Mouse (Mus musculus): ENCODE results near the gene Igf2bp2. TPM values are rescaled to one million over a fixed set of nuclear protein-coding genes. Genes with fewer than 3 reads are reported as not detected.

The Igf2bp2 gene
- polyA plus RNA-seq, 1 experiment: 3.0 TPM

GRCm38 (mm10) chr16:22085411-22085810 is 77.7 kb downstream of the Igf2bp2 start:
- TF ChIP-seq POLR2A (IDR thresholded peaks at IDR 0.05; ENCODE audit: borderline replicate concordance, control insufficient read depth, low read depth, low read length): no peak

GRCm38 (mm10) chr16:22080125-22080710 is 82.9 kb downstream of the Igf2bp2 start:
- TF ChIP-seq CTCF (IDR thresholded peaks at IDR 0.05; ENCODE audit: control insufficient read depth, insufficient read depth, low read length): no peak
- no peak for TF ChIP-seq POLR2A (IDR thresholded peaks at IDR 0.05; ENCODE audit: borderline replicate concordance, control insufficient read depth, low read depth, low read length)
- Histone ChIP-seq H3K27ac (ENCODE audit: control insufficient read depth, insufficient read depth, low read depth, low read length, poor library complexity) (no peak overlapping the region), H3K4me1 (ENCODE audit: control insufficient read depth, insufficient read depth, low read length) (no peaks in the 10 kb centered on the region), H3K4me3 (replicated peaks; ENCODE audit: control insufficient read depth, low read depth, low read length) (no peak overlapping the region)
- 68% methylated on average over 12 of the region's 12 CpGs for WGBS

More at GRCm38 (mm10) chr16:22085411-22085810, 77.7 kb downstream of the Igf2bp2 start:
- H3K27ac ChIP-seq (ENCODE audit: control insufficient read depth, insufficient read depth, low read depth, low read length, poor library complexity): no peak overlapping the region
- no peak overlapping the region for H3K4me3 ChIP-seq (replicated peaks; ENCODE audit: control insufficient read depth, low read depth, low read length)
- H3K4me1 ChIP-seq (ENCODE audit: control insufficient read depth, insufficient read depth, low read length): no peaks in the 10 kb centered on the region
- WGBS: 84% methylated on average over 4 of the region's 4 CpGs

GRCm38 (mm10) chr16:22076620-22076941 is 86.5 kb downstream of the Igf2bp2 start:
- 35% methylated on average over 4 of the region's 4 CpGs for WGBS
- H3K4me1 ChIP-seq (ENCODE audit: control insufficient read depth, insufficient read depth, low read length): no peaks in the 10 kb centered on the region; the same call in 1 of the 2 replicates
- no peak overlapping the region for H3K4me3 ChIP-seq (replicated peaks; ENCODE audit: control insufficient read depth, low read depth, low read length)
- TF ChIP-seq CTCF (IDR thresholded peaks at IDR 0.05; ENCODE audit: control insufficient read depth, insufficient read depth, low read length) (no peak), POLR2A (IDR thresholded peaks at IDR 0.05; ENCODE audit: borderline replicate concordance, control insufficient read depth, low read depth, low read length) (no peak)
- H3K27ac ChIP-seq (ENCODE audit: control insufficient read depth, insufficient read depth, low read depth, low read length, poor library complexity): no peak overlapping the region

- no peak overlapping the region for H3K4me3 ChIP-seq (replicated peaks; ENCODE audit: control insufficient read depth, low read depth, low read length)
- H3K27ac ChIP-seq (ENCODE audit: control insufficient read depth, insufficient read depth, low read depth, low read length, poor library complexity): no peak overlapping the region
- TF ChIP-seq POLR2A (IDR thresholded peaks at IDR 0.05; ENCODE audit: borderline replicate concordance, control insufficient read depth, low read depth, low read length): no peak
- TF ChIP-seq CTCF (IDR thresholded peaks at IDR 0.05; ENCODE audit: control insufficient read depth, insufficient read depth, low read length): no peak
- no peaks in the 10 kb centered on the region; the same call in 1 of the 2 replicates for H3K4me1 ChIP-seq (ENCODE audit: control insufficient read depth, insufficient read depth, low read length)
- 40% methylated on average over 5 of the region's 5 CpGs for WGBS
These were observed 87.1 kb downstream of the Igf2bp2 start for GRCm38 (mm10) chr16:22075829-22076619.

GRCm38 (mm10) chr16:22075067-22075466 is 88.0 kb downstream of the Igf2bp2 start:
- WGBS: 72% methylated on average over 6 of the region's 6 CpGs
- TF ChIP-seq CTCF (IDR thresholded peaks at IDR 0.05; ENCODE audit: control insufficient read depth, insufficient read depth, low read length) (no peak), POLR2A (IDR thresholded peaks at IDR 0.05; ENCODE audit: borderline replicate concordance, control insufficient read depth, low read depth, low read length) (no peak)

GRCm38 (mm10) chr16:22071361-22071760 is 91.7 kb downstream of the Igf2bp2 start:
- no peak overlapping the region for H3K4me3 ChIP-seq (replicated peaks; ENCODE audit: control insufficient read depth, low read depth, low read length)
- H3K4me1 ChIP-seq (ENCODE audit: control insufficient read depth, insufficient read depth, low read length): no peaks in the 10 kb centered on the region; the same call in 1 of the 2 replicates
- 73% methylated on average over 7 of the region's 7 CpGs for WGBS
- no peak for TF ChIP-seq POLR2A (IDR thresholded peaks at IDR 0.05; ENCODE audit: borderline replicate concordance, control insufficient read depth, low read depth, low read length)
- TF ChIP-seq CTCF (IDR thresholded peaks at IDR 0.05; ENCODE audit: control insufficient read depth, insufficient read depth, low read length): peak; percentile 22; the same call in 1 of the 2 replicates
- no peak overlapping the region for H3K27ac ChIP-seq (ENCODE audit: control insufficient read depth, insufficient read depth, low read depth, low read length, poor library complexity)

More at GRCm38 (mm10) chr16:22075067-22075466, 88.0 kb downstream of the Igf2bp2 start:
- no peaks in the 10 kb centered on the region; the same call in 1 of the 2 replicates for H3K4me1 ChIP-seq (ENCODE audit: control insufficient read depth, insufficient read depth, low read length)
- H3K4me3 ChIP-seq (replicated peaks; ENCODE audit: control insufficient read depth, low read depth, low read length): no peak overlapping the region
- no peak overlapping the region for H3K27ac ChIP-seq (ENCODE audit: control insufficient read depth, insufficient read depth, low read depth, low read length, poor library complexity)

- Histone ChIP-seq H3K4me3 (replicated peaks; ENCODE audit: control insufficient read depth, low read depth, low read length) (no peak overlapping the region), H3K4me1 (ENCODE audit: control insufficient read depth, insufficient read depth, low read length) (peaks cover 2% of the 10 kb centered on the region), H3K27ac (ENCODE audit: control insufficient read depth, insufficient read depth, low read depth, low read length, poor library complexity) (no peak overlapping the region)
- WGBS: 97% methylated on average over 8 of the region's 8 CpGs
- TF ChIP-seq POLR2A (IDR thresholded peaks at IDR 0.05; ENCODE audit: borderline replicate concordance, control insufficient read depth, low read depth, low read length): no peak
- TF ChIP-seq CTCF (IDR thresholded peaks at IDR 0.05; ENCODE audit: control insufficient read depth, insufficient read depth, low read length): no peak
These were observed 95.7 kb downstream of the Igf2bp2 start for GRCm38 (mm10) chr16:22067406-22067805.

- Histone ChIP-seq H3K4me1 (ENCODE audit: control insufficient read depth, insufficient read depth, low read length) (peaks cover 11% of the 10 kb centered on the region), H3K4me3 (replicated peaks; ENCODE audit: control insufficient read depth, low read depth, low read length) (no peak overlapping the region)
- TF ChIP-seq CTCF (IDR thresholded peaks at IDR 0.05; ENCODE audit: control insufficient read depth, insufficient read depth, low read length): no peak
- no peak for TF ChIP-seq POLR2A (IDR thresholded peaks at IDR 0.05; ENCODE audit: borderline replicate concordance, control insufficient read depth, low read depth, low read length)
These were observed 97.6 kb downstream of the Igf2bp2 start for GRCm38 (mm10) chr16:22065536-22065935.

More at GRCm38 (mm10) chr16:22065536-22065935, 97.6 kb downstream of the Igf2bp2 start:
- H3K27ac ChIP-seq (ENCODE audit: control insufficient read depth, insufficient read depth, low read depth, low read length, poor library complexity): no peak overlapping the region

All from bone marrow, adult 2 months (tissue).